18 mouse cellular contexts compared by ENCODE assay signal in genomic region chr7:144524427-144525191, GRCm38 (mm10). TPM values are rescaled to one million over a fixed set of nuclear protein-coding genes. Genes with fewer than 3 reads are reported as not detected.
DNase-seq lines count a peak whose midpoint lies in the region; ATAC-seq and TF ChIP-seq lines count a peak whose summit lies in the region.
"Had no signal": no experiment of that assay in that cellular context is flagged by ENCODE, and none has a peak within 500 bp of the region (broad histone marks: within the 10 kb centered on the region; RNA-seq: fewer than 3 reads in every experiment).

No protein-coding gene starts in this region.

- 0 out of 2 replicates have a peak, but pooled peaks have one; percentile 14 for ATAC-seq in liver, embryonic 14.5 days (ENCODE audit: insufficient read depth)
- ATAC-seq: forebrain, postnatal 0 days; midbrain, embryonic 13.5 days had no signal

- H3K4me2 ChIP-seq in liver, embryonic 14.5 days (ENCODE audit: low read depth): peak overlapping the region; percentile 0
- H3K4me2 ChIP-seq: heart, embryonic 11.5 days; kidney, embryonic 15.5 days; midbrain, embryonic 13.5 days had no signal

- no peaks in the 10 kb centered on the region for H3K27me3 ChIP-seq in MEL (ENCODE audit: control insufficient read depth in 1 of 2, insufficient read depth in 2 of 2, low read length in 2 of 2)
- H3K27me3 ChIP-seq in liver, embryonic 14.5 days (ENCODE audit: control insufficient read depth, insufficient read depth, low read length): no peaks in the 10 kb centered on the region
- H3K27me3 ChIP-seq: kidney, embryonic 15.5 days; midbrain, embryonic 13.5 days had no signal

- no peaks in the 10 kb centered on the region for H3K9me3 ChIP-seq in MEL (replicated peaks; ENCODE audit: insufficient read depth, low read length)
- no peaks in the 10 kb centered on the region for H3K9me3 ChIP-seq in liver, embryonic 14.5 days (ENCODE audit: control insufficient read depth, low read length)
- H3K9me3 ChIP-seq: kidney, embryonic 15.5 days; midbrain, embryonic 13.5 days had no signal

- H3K79me2 ChIP-seq in MEL (ENCODE audit: control insufficient read depth, insufficient read depth, low read length, poor library complexity): peaks cover 24% of the 10 kb centered on the region

- DNase-seq in MEL (ENCODE audit: low read depth, low spot score): peak; percentile 80
- peak; percentile 76 for DNase-seq in cerebellum, adult 11 months
- DNase-seq in cerebellum, postnatal 25 days: peak; percentile 80 to 82
- no peak for DNase-seq in liver, embryonic 14.5 days (ENCODE audit: low read depth in 3 of 3, low spot score in 3 of 3)
- DNase-seq in left cerebral cortex, adult 18-20 months (ENCODE audit: low spot score in 2 of 2): no peak
- no peak for DNase-seq in ovary, postnatal 14 days (ENCODE audit: low spot score)
- DNase-seq in Muller cell, postnatal 12 days (ENCODE audit: inconsistent ontology term): no peak
- DNase-seq: embryo, embryonic 11 days; forebrain, postnatal 0 days; gastrocnemius, postnatal 10 days; heart, postnatal 4 days; right cerebral cortex, adult 18-20 months; thymus, postnatal 25 days had no signal

- H3K36me3 ChIP-seq in MEL (ENCODE audit: control insufficient read depth in 1 of 2, insufficient read depth in 2 of 2, low read length in 2 of 2): peaks cover 4 to 41% of the 10 kb centered on the region in 2 experiments
- peaks cover 6% of the 10 kb centered on the region; the same call in 1 of the 2 replicates for H3K36me3 ChIP-seq in liver, embryonic 14.5 days (replicated peaks; ENCODE audit: control insufficient read depth, insufficient read depth, low read depth)

- TF ChIP-seq POLR2A in MEL (IDR thresholded peaks at IDR 0.05; ENCODE audit: control insufficient read depth in 1 of 2, insufficient read depth in 1 of 2, low read depth in 1 of 2, low read length in 2 of 2, poor library complexity in 1 of 2): no peak

- H3K27ac ChIP-seq in MEL (ENCODE audit: control insufficient read depth, low read depth, low read length): peak overlapping the region; percentile 63
- peak overlapping the region; percentile 79 for H3K27ac ChIP-seq in liver, embryonic 14.5 days
- H3K27ac ChIP-seq: kidney, embryonic 15.5 days; left cerebral cortex, adult 2 months; midbrain, embryonic 13.5 days had no signal

- H3K9ac ChIP-seq in MEL (ENCODE audit: control insufficient read depth, low read depth, low read length, poor library complexity, severe bottlenecking): no peak overlapping the region
- peak overlapping the region; percentile 46 for H3K9ac ChIP-seq in liver, embryonic 14.5 days (replicated peaks)
- H3K9ac ChIP-seq: forebrain, postnatal 0 days; kidney, embryonic 15.5 days; midbrain, embryonic 13.5 days had no signal

- no peak for TF ChIP-seq CTCF in MEL (IDR thresholded peaks at IDR 0.05 in 2 of 3, conservative IDR thresholded peaks at IDR 0.05 in 1 of 3; ENCODE audit: control insufficient read depth in 1 of 3, insufficient read depth in 1 of 3, low read depth in 2 of 3, low read length in 3 of 3, poor library complexity in 1 of 3, severe bottlenecking in 1 of 3)
- no peak for TF ChIP-seq CTCF in liver, embryonic 14.5 days (IDR thresholded peaks at IDR 0.05; ENCODE audit: low read depth)

- TF ChIP-seq RAD21 in MEL (IDR thresholded peaks at IDR 0.05; ENCODE audit: low read depth, low read length): no peak

- peaks cover 23 to 37% of the 10 kb centered on the region in 2 experiments for H3K4me1 ChIP-seq in MEL (ENCODE audit: control insufficient read depth in 1 of 2, insufficient read depth in 2 of 2, low read length in 2 of 2)
- H3K4me1 ChIP-seq in liver, embryonic 14.5 days (replicated peaks; ENCODE audit: control insufficient read depth in 2 of 2, insufficient read depth in 2 of 2, low read length in 1 of 2): peaks cover 30 to 35% of the 10 kb centered on the region in 2 experiments
- H3K4me1 ChIP-seq: midbrain, embryonic 13.5 days had no signal

- TF ChIP-seq EP300 in MEL (IDR thresholded peaks at IDR 0.05; ENCODE audit: low read depth in 1 of 2, low read length in 2 of 2): peak; percentile 74 to 76
- TF ChIP-seq EP300 in liver, embryonic 14.5 days (IDR thresholded peaks at IDR 0.05; ENCODE audit: low read depth): no peak

- WGBS in liver, embryonic 14.5 days (ENCODE audit: insufficient replicate concordance): 36% methylated on average over 6 of the region's 6 CpGs

- no peak overlapping the region for H3K4me3 ChIP-seq in MEL (ENCODE audit: control insufficient read depth in 1 of 2, insufficient read depth in 1 of 2, low read depth in 2 of 2, low read length in 2 of 2)
- no peak overlapping the region for H3K4me3 ChIP-seq in liver, embryonic 14.5 days (ENCODE audit: insufficient read depth in 1 of 2, low read depth in 2 of 2, low read length in 2 of 2)
- H3K4me3 ChIP-seq: kidney, embryonic 15.5 days; left cerebral cortex, adult 2 months; midbrain, embryonic 13.5 days; myocyte had no signal

TF ChIP-seq in MEL, 35 proteins besides CTCF, POLR2A, EP300 and RAD21:
- TF ChIP-seq TCF12 (IDR thresholded peaks at IDR 0.05; ENCODE audit: low read depth, low read length): peak; percentile 60
- no peak for TF ChIP-seq ZKSCAN1 (IDR thresholded peaks at IDR 0.05; ENCODE audit: low read depth, low read length)
- no peak for TF ChIP-seq MAZ (IDR thresholded peaks at IDR 0.05; ENCODE audit: low read depth, low read length)
- TF ChIP-seq POLR2AphosphoS2 (IDR thresholded peaks at IDR 0.05; ENCODE audit: low read length): no peak
- TF ChIP-seq RCOR1 (IDR thresholded peaks at IDR 0.05; ENCODE audit: low read depth, low read length): peak; percentile 45; the same call in 1 of the 2 replicates
- 0 out of 2 replicates have a peak, but pooled peaks have one; percentile 26 for TF ChIP-seq SIN3A (IDR thresholded peaks at IDR 0.05; ENCODE audit: low read length)
- no peak for TF ChIP-seq HCFC1 (IDR thresholded peaks at IDR 0.05; ENCODE audit: low read depth, low read length)
- TF ChIP-seq POLR2AphosphoS5 (IDR thresholded peaks at IDR 0.05; ENCODE audit: borderline replicate concordance, low read depth, low read length): no peak
- peak; percentile 42 for TF ChIP-seq GATA1 (IDR thresholded peaks at IDR 0.05; ENCODE audit: low read depth, low read length)
- peak; percentile 68 for TF ChIP-seq TAL1 (IDR thresholded peaks at IDR 0.05; ENCODE audit: low read length)
- TF ChIP-seq MYC (IDR thresholded peaks at IDR 0.05; ENCODE audit: low read depth, low read length): peak; percentile 60; the same call in 1 of the 2 replicates

RNA-seq across cellular contexts. Expression of gene Ppfia1, which starts 28.9 kb away (rescaled TPM):
- 38.5 and 43.1 TPM in 2 replicates for total RNA-seq in MEL (2012; rRNA removed)
- polyA plus RNA-seq in MEL (2012; ENCODE audit: insufficient read depth in 1 of 2, insufficient read length in 2 of 2, low read depth in 1 of 2, low replicate concordance in 2 of 2, missing spikeins in 1 of 2): 10 to 100 TPM in 1 of 2 experiments, not detected in 1; 53.1 TPM
- 12.6 and 15.4 TPM in 2 replicates for polyA plus RNA-seq in liver, embryonic 14.5 days (2012; rRNA removed)
- 13.7 and 15.1 TPM in 2 replicates for polyA plus RNA-seq in liver, embryonic 14.5 days (2014; fragmentation: Nextera tagmentation; extraction: Ambion mirVana)
- total RNA-seq in left cerebral cortex, adult 18-20 months (2021): 10 to 100 TPM; 28.9 to 37.6 TPM

RNA-seq across cellular contexts. Expression of gene Cttn, which starts 53.8 kb away (rescaled TPM):
- 35.5 and 38.4 TPM in 2 replicates for total RNA-seq in MEL (2012; rRNA removed)
- 10 to 100 TPM in 1 of 2 experiments, not detected in 1; 95.0 TPM for polyA plus RNA-seq in MEL (2012; ENCODE audit: insufficient read depth in 1 of 2, insufficient read length in 2 of 2, low read depth in 1 of 2, low replicate concordance in 2 of 2, missing spikeins in 1 of 2)
- polyA plus RNA-seq in liver, embryonic 14.5 days (2012; rRNA removed): 21.4 and 31.0 TPM in 2 replicates
- polyA plus RNA-seq in liver, embryonic 14.5 days (2014; fragmentation: Nextera tagmentation; extraction: Ambion mirVana): 31.5 and 32.3 TPM in 2 replicates
- total RNA-seq in left cerebral cortex, adult 18-20 months (2021): 100 to 1,000 TPM in 1 of 2 experiments, 10 to 100 TPM in 1; 91.7 to 103 TPM

RNA-seq across cellular contexts. Expression of gene Fadd, which starts 57.7 kb away (rescaled TPM):
- total RNA-seq in MEL (2012; rRNA removed): 6.3 and 7.2 TPM in 2 replicates
- 10 to 100 TPM in 1 of 2 experiments, not detected in 1; 11.6 TPM for polyA plus RNA-seq in MEL (2012; ENCODE audit: insufficient read depth in 1 of 2, insufficient read length in 2 of 2, low read depth in 1 of 2, low replicate concordance in 2 of 2, missing spikeins in 1 of 2)
- 3.6 and 4.1 TPM in 2 replicates for polyA plus RNA-seq in liver, embryonic 14.5 days (2012; rRNA removed)
- 4.4 and 5.0 TPM in 2 replicates for polyA plus RNA-seq in liver, embryonic 14.5 days (2014; fragmentation: Nextera tagmentation; extraction: Ambion mirVana)
- 1 to 10 TPM; 2.2 to 2.3 TPM for total RNA-seq in left cerebral cortex, adult 18-20 months (2021)

Comparison
In these comparisons a context has a peak if more than half of its experiments do, and no peak if none do; other contexts are left out.
1. DNase-seq: peak in MEL (single experiment), cerebellum, adult 11 months (single experiment) and cerebellum, postnatal 25 days (2 of 2); none in liver, embryonic 14.5 days (0 of 3), left cerebral cortex, adult 18-20 months (0 of 2), ovary, postnatal 14 days (single experiment) and Muller cell, postnatal 12 days (single experiment).